Mouse (Mus musculus): ENCODE measurements around the gene 9830107B12Rik.

DNA sequence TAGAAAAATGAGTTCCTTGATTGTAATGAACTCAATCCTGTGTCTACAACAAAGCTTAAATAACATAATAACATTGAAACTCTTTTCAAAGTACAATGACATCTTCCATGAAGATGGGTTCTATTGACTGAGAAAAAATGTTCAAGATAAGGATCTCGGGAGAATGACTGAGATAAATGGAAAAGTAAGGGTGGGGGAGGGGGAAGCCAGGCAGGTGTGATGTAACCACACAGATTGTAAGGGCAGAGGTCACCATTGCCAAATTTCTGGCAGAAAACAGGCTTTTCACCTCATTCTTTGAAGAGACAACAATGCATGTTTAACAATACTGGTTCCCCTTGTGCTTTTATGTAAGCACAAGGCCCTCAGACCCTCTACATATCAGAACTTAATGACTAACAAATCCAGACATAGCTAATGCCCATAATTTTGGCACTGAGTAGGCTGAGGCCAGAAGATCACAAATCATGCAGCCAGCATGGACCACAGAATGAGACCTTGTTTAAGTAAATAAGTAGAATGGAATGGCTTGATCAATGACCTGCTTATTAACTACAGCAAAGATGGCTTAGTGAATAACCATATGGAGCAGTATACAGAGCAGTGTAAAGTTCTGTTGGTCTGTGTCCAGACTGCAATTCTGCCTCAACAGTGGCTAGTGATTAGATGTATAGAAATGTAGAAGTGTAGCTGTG is 11.5 kb upstream of the 9830107B12Rik start:
- TF ChIP-seq CTCF (IDR thresholded peaks at IDR 0.05; ENCODE audit: extremely low read depth, insufficient read length, insufficient replicate concordance, low read depth, low read length) (no peak), POLR2A (IDR thresholded peaks at IDR 0.05; ENCODE audit: low read depth, low read length) (no peak)

Data from small intestine, adult 2 months (tissue).